Comparison of ENCODE assay signal across 8 mouse cellular contexts in genomic region chr11:119267768-119268556, GRCm38 (mm10). TPM values are rescaled to one million over a fixed set of nuclear protein-coding genes. Genes with fewer than 3 reads are reported as not detected.
DNase-seq lines count a peak whose midpoint lies in the region; ATAC-seq lines count a peak whose summit lies in the region.

Gene Gaa, plus strand, starts transcription at chr11:119267887.

- 4% methylated on average over 52 of the region's 52 CpGs for WGBS in hindbrain, embryonic 16.5 days
- under 1% methylated on average over 52 of the region's 52 CpGs for WGBS in macrophage (ENCODE audit: missing documents)

- no peaks in the 10 kb centered on the region for H3K27me3 ChIP-seq in hindbrain, embryonic 16.5 days (replicated peaks; ENCODE audit: control insufficient read depth, insufficient read depth, low read length)

- peak within 1 kb of the TSS; percentile 89 for H3K9ac ChIP-seq in hindbrain, embryonic 16.5 days (ENCODE audit: low read depth, low read length)

- H3K9me3 ChIP-seq in hindbrain, embryonic 16.5 days (ENCODE audit: control insufficient read depth, low read length): no peaks in the 10 kb centered on the region

- ATAC-seq in hindbrain, embryonic 16.5 days: peak; percentile 84

- peak within 1 kb of the TSS; percentile 87 for H3K4me2 ChIP-seq in hindbrain, embryonic 16.5 days (ENCODE audit: low read length)

- H3K4me3 ChIP-seq in hindbrain, embryonic 16.5 days (ENCODE audit: low read length): peak within 1 kb of the TSS; percentile 80
- peak within 1 kb of the TSS; percentile 54 for H3K4me3 ChIP-seq in macrophage (ENCODE audit: inconsistent target)

- peaks cover 4% of the 10 kb centered on the region for H3K36me3 ChIP-seq in hindbrain, embryonic 16.5 days (ENCODE audit: control insufficient read depth, insufficient read depth, low read length)
- H3K36me3 ChIP-seq in macrophage (ENCODE audit: inconsistent target): peaks cover 9% of the 10 kb centered on the region; the same call in 1 of the 2 replicates

- DNase-seq in WW6 (ENCODE audit: low read depth, low spot score): peak; percentile 91
- peak; percentile 96 to 97 for DNase-seq in cerebellum, postnatal 4 days (ENCODE audit: low spot score in 2 of 2)
- DNase-seq in gastrocnemius, adult 18-20 months (ENCODE audit: low spot score): peak; percentile 97
- peak; percentile 95 to 97 for DNase-seq in left cerebral cortex, adult 18-20 months (ENCODE audit: low spot score in 2 of 2)
- DNase-seq in right cerebral cortex, adult 18-20 months: peak; percentile 96
- peak; percentile 91 for DNase-seq in urinary bladder, postnatal 10 days (ENCODE audit: low spot score)

- H3K4me1 ChIP-seq in hindbrain, embryonic 16.5 days (ENCODE audit: control insufficient read depth, insufficient read depth, low read depth, low read length): peaks cover 14% of the 10 kb centered on the region

- no peaks in the 10 kb centered on the region for H3K79me2 ChIP-seq in macrophage (ENCODE audit: inconsistent target)

- H3K27ac ChIP-seq in hindbrain, embryonic 16.5 days (ENCODE audit: low read depth, low read length): peak within 1 kb of the TSS; percentile 72; the same call in 1 of the 2 replicates
- H3K27ac ChIP-seq in macrophage: peak within 1 kb of the TSS; percentile 60

RNA-seq across cellular contexts. Expression of gene Gaa, which starts in this region (rescaled TPM):
- total RNA-seq in gastrocnemius, adult 18-20 months (2021): 100 to 1,000 TPM; 174 to 191 TPM
- 121 and 131 TPM in 2 replicates for polyA plus RNA-seq in hindbrain, embryonic 16.5 days (2015; fragmentation: Nextera tagmentation; extraction: Ambion mirVana)
- 100 to 1,000 TPM; 242 to 279 TPM for total RNA-seq in left cerebral cortex, adult 18-20 months (2021)
- 100 to 1,000 TPM in 2 of 26 experiments, 10 to 100 TPM in 24; 22.4 to 108 (median 52.3) TPM for total RNA-seq in macrophage (2018; cell fraction: chromatin; rRNA removed)
- total RNA-seq in macrophage (2018; cell fraction: cytosol; rRNA removed): 100 to 1,000 TPM in 12 of 26 experiments, 10 to 100 TPM in 14; 62.7 to 145 (median 98.3) TPM
- total RNA-seq in macrophage (2018; cell fraction: nucleus; rRNA removed): 100 to 1,000 TPM in 23 of 26 experiments, 10 to 100 TPM in 3; 49.1 to 209 (median 135) TPM
- 61.8 to 138 TPM (median 92.6 TPM) in 3 replicates for polyA plus RNA-seq in macrophage (2018)

Comparison
In these comparisons a context has a peak if more than half of its experiments do, and no peak if none do; other contexts are left out.
1. Peak in every context shown above with its lines: DNase-seq, ATAC-seq, H3K4me3 ChIP-seq and H3K27ac ChIP-seq.